Mouse (Mus musculus) megakaryocyte, embryonic 14.5 days (primary cell): Measurements from ENCODE around the gene Ap1s1.

ENCODE experiments used
- FLI1 ChIP-seq: IDR thresholded peaks from 2 replicates; pipeline ENCODE4 v1.6.1; 2012; ENCODE audit warnings: low read length, inconsistent platforms, mixed read lengths
- GATA1 ChIP-seq: IDR thresholded peaks from 3 replicates; pipeline ENCODE4 v1.6.1; 2012; ENCODE audit warnings: mixed read lengths, low read length, inconsistent platforms, borderline replicate concordance

GRCm38 (mm10) chr5:137073141-137073540, 27.2 kb upstream of the Ap1s1 start:
- TF ChIP-seq GATA1 (no peak), FLI1 (no peak)
